Mouse (Mus musculus): ENCODE data around the gene Xirp2. TPM values are rescaled to one million over a fixed set of nuclear protein-coding genes. Genes with fewer than 3 reads are reported as not detected.

Gene Xirp2
- total and polyA plus RNA-seq, 3 experiments, result not detected

GRCm38 (mm10) chr2:67420853-67421252 is 24.9 kb upstream of the Xirp2 start:
- dilution Hi-C loops (cut with MboI; ENCODE audit: extremely low pct_ligation_motif_present, extremely low pct_unique_long_range_greater_than_20kb, low sequenced_read_pairs), result no loop called here
- Histone ChIP-seq H3K27ac (ENCODE audit: insufficient read depth, low read depth) (no peak overlapping the region), H3K4me2 (ENCODE audit: insufficient read depth, low read depth, poor library complexity, severe bottlenecking) (no peak overlapping the region), H3K27me3 (replicated peaks) (no peaks in the 10 kb centered on the region), H3K79me2 (replicated peaks; ENCODE audit: control insufficient read depth, extremely low read depth, insufficient read depth, poor library complexity, severe bottlenecking) (no peaks in the 10 kb centered on the region), H3K9me3 (replicated peaks; ENCODE audit: low read length) (peaks cover 36% of the 10 kb centered on the region), H3K4me3 (replicated peaks in 1 of 3; ENCODE audit: low read depth in 2 of 3, low read length in 2 of 3, poor library complexity in 1 of 3) (no peak overlapping the region), H3K9ac (ENCODE audit: insufficient read depth, low read depth) (no peak overlapping the region), H3K4me1 (ENCODE audit: control insufficient read depth in 1 of 2, insufficient read depth in 2 of 2) (no peaks in the 10 kb centered on the region), H3K36me3 (replicated peaks in 1 of 2; ENCODE audit: control insufficient read depth in 1 of 2, insufficient read depth in 1 of 2, low read length in 1 of 2) (no peaks in the 10 kb centered on the region)
- DNase-seq (ENCODE audit: extremely low read depth), result no peak
- in situ Hi-C loops (cut with MboI; ENCODE audit: low pct_ligation_motif_present, low pct_unique_long_range_greater_than_20kb, low sequenced_read_pairs), result no loop called here
- no peak for TF ChIP-seq USF2 (conservative IDR thresholded peaks at IDR 0.05; ENCODE audit: low read depth, low read length)
- no peak for TF ChIP-seq MAX (IDR thresholded peaks at IDR 0.05; ENCODE audit: low read length)
- TF ChIP-seq ETS1 (conservative IDR thresholded peaks at IDR 0.05; ENCODE audit: low read depth, low read length), result no peak
- TF ChIP-seq TCF12 (IDR thresholded peaks at IDR 0.05; ENCODE audit: low read depth, low read length), result no peak
- no peak for TF ChIP-seq HCFC1 (IDR thresholded peaks at IDR 0.05; ENCODE audit: low read depth, low read length)
- no peak for TF ChIP-seq POLR2AphosphoS2 (IDR thresholded peaks at IDR 0.05; ENCODE audit: low read depth, low read length)
- no peak for TF ChIP-seq CHD1 (IDR thresholded peaks at IDR 0.05; ENCODE audit: low read depth, low read length)
- TF ChIP-seq POLR2A (IDR thresholded peaks at IDR 0.05; ENCODE audit: low read depth, low read length), result no peak
- no peak for TF ChIP-seq PAX5 (IDR thresholded peaks at IDR 0.05; ENCODE audit: low read length)
- no peak for TF ChIP-seq TBP (conservative IDR thresholded peaks at IDR 0.05; ENCODE audit: low read depth, low read length)
- TF ChIP-seq JUN (IDR thresholded peaks at IDR 0.05; ENCODE audit: insufficient read depth, low read depth, low read length), result no peak
- no peak for TF ChIP-seq ZC3H11A (IDR thresholded peaks at IDR 0.05; ENCODE audit: low read depth, low read length)

- Histone ChIP-seq H3K27me3 (replicated peaks) (no peaks in the 10 kb centered on the region), H3K4me2 (ENCODE audit: insufficient read depth, low read depth, poor library complexity, severe bottlenecking) (no peak overlapping the region), H3K36me3 (replicated peaks in 1 of 2; ENCODE audit: control insufficient read depth in 1 of 2, insufficient read depth in 1 of 2, low read length in 1 of 2) (no peaks in the 10 kb centered on the region), H3K4me1 (ENCODE audit: control insufficient read depth in 1 of 2, insufficient read depth in 2 of 2) (no peaks in the 10 kb centered on the region), H3K9me3 (replicated peaks; ENCODE audit: low read length) (peaks cover 36% of the 10 kb centered on the region), H3K27ac (ENCODE audit: insufficient read depth, low read depth) (no peak overlapping the region), H3K9ac (ENCODE audit: insufficient read depth, low read depth) (no peak overlapping the region), H3K4me3 (replicated peaks in 1 of 3; ENCODE audit: low read depth in 2 of 3, low read length in 2 of 3, poor library complexity in 1 of 3) (no peak overlapping the region), H3K79me2 (replicated peaks; ENCODE audit: control insufficient read depth, extremely low read depth, insufficient read depth, poor library complexity, severe bottlenecking) (no peaks in the 10 kb centered on the region)
- dilution Hi-C loops (cut with MboI; ENCODE audit: extremely low pct_ligation_motif_present, extremely low pct_unique_long_range_greater_than_20kb, low sequenced_read_pairs), result no loop called here
- TF ChIP-seq TCF12 (IDR thresholded peaks at IDR 0.05; ENCODE audit: low read depth, low read length) (no peak), MXI1 (IDR thresholded peaks at IDR 0.05; ENCODE audit: low read depth, low read length) (no peak), CHD2 (IDR thresholded peaks at IDR 0.05; ENCODE audit: low read length) (no peak), ELF1 (IDR thresholded peaks at IDR 0.05; ENCODE audit: low read depth, low read length) (no peak), SIN3A (IDR thresholded peaks at IDR 0.05; ENCODE audit: low read length) (no peak), SMC3 (IDR thresholded peaks at IDR 0.05; ENCODE audit: low read depth, low read length) (no peak), JUND (conservative IDR thresholded peaks at IDR 0.05; ENCODE audit: low read depth, low read length) (no peak), UBTF (IDR thresholded peaks at IDR 0.05; ENCODE audit: low read depth, low read length) (no peak), POLR2AphosphoS2 (IDR thresholded peaks at IDR 0.05; ENCODE audit: low read depth, low read length) (no peak), EP300 (IDR thresholded peaks at IDR 0.05; ENCODE audit: low read length) (no peak), ETS1 (conservative IDR thresholded peaks at IDR 0.05; ENCODE audit: low read depth, low read length) (no peak), MEF2A (IDR thresholded peaks at IDR 0.05; ENCODE audit: borderline replicate concordance, low read depth, low read length) (no peak)
- no peak for DNase-seq (ENCODE audit: extremely low read depth)
- in situ Hi-C loops (cut with MboI; ENCODE audit: low pct_ligation_motif_present, low pct_unique_long_range_greater_than_20kb, low sequenced_read_pairs), result no loop called here
Measured at GRCm38 (mm10) chr2:67422799-67423198, 23.0 kb upstream of the Xirp2 start.
